Mouse (Mus musculus) CH12.LX (cell line): ENCODE results near the gene Macrod2. TPM values are rescaled to one million over a fixed set of nuclear protein-coding genes. Genes with fewer than 3 reads are reported as not detected.

Source experiments
- DNase-seq: peaks from one replicate; pipeline ENCODE4 v3.0.0-alpha.2; 2013; ENCODE audit errors: extremely low read depth
- H3K27ac ChIP-seq: 2 replicates; pipeline ENCODE4 v1.5.1; 2012; ENCODE audit warnings: low read depth, mild to moderate bottlenecking, control low read depth, moderate library complexity; ENCODE audit not compliant: insufficient read depth
- H3K27me3 ChIP-seq: replicated peaks from 2 replicates; pipeline ENCODE3; 2012; ENCODE audit warnings: inconsistent platforms
- H3K36me3 ChIP-seq, 2 experiments: replicated peaks in 1 of 2; 2 replicates each; pipeline versions ENCODE3 to v1.6.1; 2012; ENCODE audit warnings: inconsistent platforms in 1 of 2, low read length in 1 of 2, mild to moderate bottlenecking in 1 of 2, mixed read lengths in 1 of 2, moderate library complexity in 1 of 2; ENCODE audit not compliant: control insufficient read depth in 1 of 2, insufficient read depth in 1 of 2
- H3K4me1 ChIP-seq, 2 experiments: 2 replicates each; pipeline ENCODE4 v1.6.1; 2012; ENCODE audit warnings: inconsistent platforms in 1 of 2, moderate library complexity in 1 of 2; ENCODE audit not compliant: insufficient read depth in 2 of 2, control insufficient read depth in 1 of 2
- H3K4me2 ChIP-seq: 2 replicates; pipeline ENCODE4 v1.6.1; 2012; ENCODE audit warnings: low read depth, mild to moderate bottlenecking, control low read depth; ENCODE audit not compliant: poor library complexity, insufficient read depth, severe bottlenecking
- H3K4me3 ChIP-seq, 3 experiments: fragments of 150-350 bp in 1 of 3; sonication (generic) in 1 of 3; replicated peaks in 1 of 3; 2 replicates each; pipeline versions ENCODE3 to v1.5.1; 2011 to 2012; ENCODE audit warnings: low read depth in 2 of 3, low read length in 2 of 3, mild to moderate bottlenecking in 2 of 3, moderate library complexity in 2 of 3, control low read depth in 1 of 3, improper control_type of control experiment in 1 of 3, inconsistent platforms in 1 of 3, mixed read lengths in 1 of 3; ENCODE audit not compliant: poor library complexity in 1 of 3
- H3K79me2 ChIP-seq: replicated peaks from 2 replicates; pipeline ENCODE4 v1.6.1; 2012; ENCODE audit warnings: mild to moderate bottlenecking, moderate library complexity; ENCODE audit not compliant: control insufficient read depth, poor library complexity, insufficient read depth, severe bottlenecking; ENCODE audit errors: extremely low read depth
- H3K9ac ChIP-seq: 2 replicates; pipeline ENCODE4 v1.6.1; 2012; ENCODE audit warnings: low read depth, mild to moderate bottlenecking, control low read depth, moderate library complexity; ENCODE audit not compliant: insufficient read depth
- H3K9me3 ChIP-seq: replicated peaks from 2 replicates; pipeline ENCODE3; 2012; ENCODE audit warnings: low read length, inconsistent platforms, mixed read lengths
- BHLHE40 ChIP-seq: IDR thresholded peaks from 2 replicates; pipeline ENCODE4 v1.6.1; 2011; ENCODE audit warnings: mild to moderate bottlenecking, low read depth, low read length, improper control_type of control experiment
- CHD1 ChIP-seq: IDR thresholded peaks from 2 replicates; pipeline ENCODE4 v1.6.1; 2012; ENCODE audit warnings: low read depth, low read length, improper control_type of control experiment, inconsistent platforms
- ELF1 ChIP-seq: IDR thresholded peaks from 2 replicates; pipeline ENCODE4 v1.6.1; 2014; ENCODE audit warnings: low read depth, mild to moderate bottlenecking, inconsistent platforms, low read length, improper control_type of control experiment
- ETS1 ChIP-seq: conservative IDR thresholded peaks from 2 replicates; pipeline ENCODE4 v1.6.1; 2012; ENCODE audit warnings: low read depth, mild to moderate bottlenecking, inconsistent platforms, low read length, improper control_type of control experiment, moderate library complexity
- GABPA ChIP-seq: IDR thresholded peaks from 2 replicates; pipeline ENCODE4 v1.6.1; 2012; ENCODE audit warnings: low read depth, low read length, improper control_type of control experiment, inconsistent platforms; ENCODE audit not compliant: insufficient replicate concordance
- HCFC1 ChIP-seq: IDR thresholded peaks from 2 replicates; pipeline ENCODE4 v1.6.1; 2012; ENCODE audit warnings: low read depth, mild to moderate bottlenecking, inconsistent platforms, low read length, improper control_type of control experiment
- MAX ChIP-seq: IDR thresholded peaks from 2 replicates; pipeline ENCODE4 v1.6.1; 2011; ENCODE audit warnings: low read length, improper control_type of control experiment
- NELFE ChIP-seq: IDR thresholded peaks from 2 replicates; pipeline ENCODE4 v1.6.1; 2011; ENCODE audit warnings: low read depth, low read length, improper control_type of control experiment
- POLR2A ChIP-seq: IDR thresholded peaks from 2 replicates; pipeline ENCODE4 v1.6.1; 2011; ENCODE audit warnings: low read depth, mild to moderate bottlenecking, improper control_type of control experiment, low read length
- POLR2AphosphoS2 ChIP-seq: IDR thresholded peaks from 2 replicates; pipeline ENCODE4 v1.6.1; 2011; ENCODE audit warnings: low read depth, low read length, improper control_type of control experiment
- RAD21 ChIP-seq: IDR thresholded peaks from 2 replicates; pipeline ENCODE4 v1.6.1; 2011; ENCODE audit warnings: low read depth, mild to moderate bottlenecking, low read length, improper control_type of control experiment, moderate library complexity
- RCOR1 ChIP-seq: conservative IDR thresholded peaks from 2 replicates; pipeline ENCODE4 v1.6.1; 2012; ENCODE audit warnings: low read depth, mild to moderate bottlenecking, inconsistent platforms, low read length, improper control_type of control experiment
- UBTF ChIP-seq: IDR thresholded peaks from 2 replicates; pipeline ENCODE4 v1.6.1; 2012; ENCODE audit warnings: low read depth, mild to moderate bottlenecking, inconsistent platforms, low read length, improper control_type of control experiment, moderate library complexity
- ZC3H11A ChIP-seq: IDR thresholded peaks from 2 replicates; pipeline ENCODE4 v1.6.1; 2012; ENCODE audit warnings: low read depth, mild to moderate bottlenecking, inconsistent platforms, low read length, improper control_type of control experiment
- ZKSCAN1 ChIP-seq: IDR thresholded peaks from 2 replicates; pipeline ENCODE4 v1.6.1; 2012; ENCODE audit warnings: low read depth, inconsistent platforms, low read length, improper control_type of control experiment, borderline replicate concordance
- ZNF384 ChIP-seq: IDR thresholded peaks from 2 replicates; pipeline ENCODE4 v1.6.1; 2012; ENCODE audit warnings: low read depth, low read length, improper control_type of control experiment, inconsistent platforms
- dilution Hi-C: fragments of 300-500 bp; cut with MboI; formaldehyde crosslinking; loops from 2 replicates; pipeline ENCODE4 v1.14.3; 2020; ENCODE audit warnings: low sequenced_read_pairs; ENCODE audit not compliant: extremely low pct_unique_long_range_greater_than_20kb, extremely low pct_ligation_motif_present
- in situ Hi-C: fragments of 300-500 bp; cut with MboI; formaldehyde crosslinking; loops from 3 replicates; pipeline ENCODE4 v1.14.3; 2019; ENCODE audit warnings: low sequenced_read_pairs, low pct_ligation_motif_present, low pct_unique_long_range_greater_than_20kb, mixed read lengths
- polyA plus RNA-seq: library from polyadenylated mRNA; unstranded; fragments of >175 nt; gene quantifications from 2 replicates; pipeline ENCODE4 v1.2.1, GENCODE M21; 2012; ENCODE audit warnings: low read depth; ENCODE audit not compliant: insufficient read length
- total RNA-seq, 2 experiments: library from RNA; depleted of rRNA; stranded (reverse); fragments of 300-350 nt in 1 of 2; fragments of >200 nt in 1 of 2; gene quantifications; 2 replicates each; pipeline ENCODE4 v1.2.3; 2012 to 2014

Gene Macrod2
- total and polyA plus RNA-seq, 3 experiments: not detected

GRCm38 (mm10) chr2:142334441-142335102 is 1939.5 kb downstream of the Macrod2 start:
- no peaks in the 10 kb centered on the region for H3K27me3 ChIP-seq
- no peak overlapping the region for H3K27ac ChIP-seq
- no peaks in the 10 kb centered on the region for H3K36me3 ChIP-seq
- TF ChIP-seq ELF1 (no peak), POLR2AphosphoS2 (no peak), HCFC1 (no peak), RAD21 (no peak), RCOR1 (no peak), ETS1 (no peak), BHLHE40 (no peak)
- H3K79me2 ChIP-seq: no peaks in the 10 kb centered on the region
- H3K4me3 ChIP-seq: no peak overlapping the region
- no peaks in the 10 kb centered on the region for H3K4me1 ChIP-seq
- no peak overlapping the region for H3K9ac ChIP-seq
- dilution Hi-C loops: no loop called here
- no peak overlapping the region for H3K4me2 ChIP-seq
- in situ Hi-C loops: no loop called here
- peaks cover 47% of the 10 kb centered on the region for H3K9me3 ChIP-seq
- no peak for DNase-seq

GRCm38 (mm10) chr2:142335103-142335999 is 1940.2 kb downstream of the Macrod2 start:
- Histone ChIP-seq H3K36me3 (no peaks in the 10 kb centered on the region), H3K4me1 (no peaks in the 10 kb centered on the region), H3K79me2 (no peaks in the 10 kb centered on the region), H3K4me2 (no peak overlapping the region), H3K4me3 (no peak overlapping the region), H3K9ac (no peak overlapping the region), H3K9me3 (peaks cover 54% of the 10 kb centered on the region), H3K27ac (no peak overlapping the region), H3K27me3 (no peaks in the 10 kb centered on the region)
- dilution Hi-C loops: no loop called here
- in situ Hi-C loops: no loop called here
- TF ChIP-seq MAX (no peak), UBTF (no peak), ZKSCAN1 (no peak), ETS1 (no peak), HCFC1 (no peak), ZNF384 (no peak), ZC3H11A (no peak), NELFE (no peak), CHD1 (no peak), GABPA (no peak), POLR2A (no peak)
- DNase-seq: no peak
